Mouse (Mus musculus) left cerebral cortex, postnatal 4 days (tissue): ENCODE data around the gene Pak4. TPM values are rescaled to one million over a fixed set of nuclear protein-coding genes. Genes with fewer than 3 reads are reported as not detected.
A peak's percentile ranks its signal among the peaks of the same experiment; 100 is the strongest.
"Not testable (repeated sequence)": the region's sequence is repeated elsewhere in the genome, so short reads cannot be mapped to it uniquely, and the experiment has no call there.

Experiments used
- DNase-seq: peaks from one replicate; pipeline ENCODE4 v3.0.0-alpha.2; 2022
- intact Hi-C: fragments of 180-260 bp; cut with DNase I; formaldehyde crosslinking; loops from one replicate; pipeline ENCODE4 v1.15.1; 2025
- total RNA-seq, 2 experiments: library from RNA; stranded (reverse); gene quantifications; 2 replicates each; pipeline ENCODE4 v1.2.3; 2021

Pak4 gene
- total RNA-seq: 10 to 100 TPM; 11.6 to 11.9 TPM

- intact Hi-C loops: no loop called here
- DNase-seq: peak; percentile 100
These were observed at the start of gene Pak4, which contains the start of gene Samd4b for GRCm38 (mm10) chr7:28597642-28598446. TSS of gene Pak4 (minus strand) at chr7:28598185. TSS of gene Samd4b (minus strand) at chr7:28598144.

GRCm38 (mm10) chr7:28647016-28647415 lies 49.0 kb upstream of the Pak4 start:
- no peak for DNase-seq
- intact Hi-C loops: no loop called here

- intact Hi-C loops: no loop called here
- DNase-seq: no peak
These were observed 48.0 kb upstream of the Pak4 start for GRCm38 (mm10) chr7:28645947-28646475.

- intact Hi-C loops: no loop called here
- DNase-seq: no peak
These were observed 47.4 kb upstream of the Pak4 start for GRCm38 (mm10) chr7:28645366-28645765.

- intact Hi-C loops: no loop called here
- no peak for DNase-seq
These were observed 43.6 kb upstream of the Pak4 start for GRCm38 (mm10) chr7:28641546-28641945.

- intact Hi-C loops: no loop called here
- no peak for DNase-seq
These were observed 39.5 kb upstream of the Pak4 start for GRCm38 (mm10) chr7:28637511-28637910.

GRCm38 (mm10) chr7:28634128-28634527 lies 36.1 kb upstream of the Pak4 start:
- intact Hi-C loops: no loop called here
- no peak for DNase-seq

GRCm38 (mm10) chr7:28631073-28631472 lies 33.1 kb upstream of the Pak4 start, which contains the start of gene Acp7:
TSS of gene Acp7 (minus strand) at chr7:28631332.
- DNase-seq: no peak
- intact Hi-C loops: no loop called here

GRCm38 (mm10) chr7:28624791-28625190 lies 26.8 kb upstream of the Pak4 start:
- intact Hi-C loops: no loop called here
- DNase-seq: no peak

GRCm38 (mm10) chr7:28619098-28619715 lies 21.2 kb upstream of the Pak4 start:
- DNase-seq: no peak
- intact Hi-C loops: no loop called here

GRCm38 (mm10) chr7:28605951-28606350 lies 8.0 kb upstream of the Pak4 start:
- intact Hi-C loops: loop anchor here (10.0 kb wide), 2 partner anchors 61 to 119 kb away; partner anchors contain the start of genes Nccrp1 and Sycn
- no peak for DNase-seq

GRCm38 (mm10) chr7:28603788-28604187 lies 5.8 kb upstream of the Pak4 start:
- not testable (repeated sequence) for DNase-seq
- intact Hi-C loops: loop anchor here (5.0 to 10.0 kb wide), 3 partner anchors 36 to 121 kb away; partner anchors contain the start of genes Nccrp1 and Sycn

- intact Hi-C loops: loop anchor here (5.0 to 10.0 kb wide), 3 partner anchors 36 to 122 kb away; partner anchors contain the start of genes Nccrp1 and Sycn
- no peak for DNase-seq
These were observed 5.2 kb upstream of the Pak4 start for GRCm38 (mm10) chr7:28603136-28603535.

- DNase-seq: peak; percentile 63
- intact Hi-C loops: loop anchor here (2.0 to 10.0 kb wide), 4 partner anchors 34 to 155 kb away; partner anchors contain the start of genes Nccrp1 and Sycn
These were observed 3.7 kb upstream of the Pak4 start for GRCm38 (mm10) chr7:28601668-28602067.

GRCm38 (mm10) chr7:28601029-28601428 lies 3.0 kb upstream of the Pak4 start:
- peak; percentile 69 for DNase-seq
- intact Hi-C loops: loop anchor here (2.0 to 10.0 kb wide), 4 partner anchors 34 to 154 kb away; partner anchors contain the start of genes Nccrp1 and Sycn

- intact Hi-C loops: no loop called here
- no peak for DNase-seq
These were observed 966 bp upstream of the Pak4 start for GRCm38 (mm10) chr7:28598951-28599350.

- intact Hi-C loops: no loop called here
- DNase-seq: no peak
These were observed 761 bp downstream of the Pak4 start for GRCm38 (mm10) chr7:28597277-28597570.

GRCm38 (mm10) chr7:28596436-28597276 lies 1.3 kb downstream of the Pak4 start:
- intact Hi-C loops: no loop called here
- peak; percentile 83 for DNase-seq

- DNase-seq: peak; percentile 65
- intact Hi-C loops: no loop called here
These were observed 2.1 kb downstream of the Pak4 start for GRCm38 (mm10) chr7:28595751-28596435.
